Mouse (Mus musculus): ENCODE measurements around the gene Mettl14.

GRCm38 (mm10) chr3:123348080-123348802 lies 37.7 kb downstream of the Mettl14 start:
- TF ChIP-seq GATA1 (IDR thresholded peaks at IDR 0.05; ENCODE audit: borderline replicate concordance, low read length) (no peak), FLI1 (IDR thresholded peaks at IDR 0.05; ENCODE audit: low read length) (no peak)

Measured in megakaryocyte, embryonic 14.5 days (primary cell).